Mouse (Mus musculus) large intestine, adult 2 months (tissue): ENCODE measurements around the gene Olfr78. TPM values are rescaled to one million over a fixed set of nuclear protein-coding genes. Genes with fewer than 3 reads are reported as not detected.

Experiments used
- DNase-seq: peaks from one replicate; pipeline ENCODE4 v3.0.0-alpha.2; 2012; ENCODE audit warnings: low read depth, low spot score
- WGBS: fragments of 180-500 bp; shearing (Covaris S2); methylation state at CpG from one replicate; pipeline ENCODE4 v1.1.7; 2018; 5-methylcytosine and 5-hydroxymethylcytosine counted together
- polyA plus RNA-seq: library from polyadenylated mRNA; depleted of rRNA; stranded (reverse); fragments of >200 nt; gene quantifications from 2 replicates; pipeline ENCODE4 v1.2.3, GENCODE M21; 2012; rRNA removed

The Olfr78 gene
- 0.47 and 1.0 TPM in 2 replicates for polyA plus RNA-seq

DNA sequence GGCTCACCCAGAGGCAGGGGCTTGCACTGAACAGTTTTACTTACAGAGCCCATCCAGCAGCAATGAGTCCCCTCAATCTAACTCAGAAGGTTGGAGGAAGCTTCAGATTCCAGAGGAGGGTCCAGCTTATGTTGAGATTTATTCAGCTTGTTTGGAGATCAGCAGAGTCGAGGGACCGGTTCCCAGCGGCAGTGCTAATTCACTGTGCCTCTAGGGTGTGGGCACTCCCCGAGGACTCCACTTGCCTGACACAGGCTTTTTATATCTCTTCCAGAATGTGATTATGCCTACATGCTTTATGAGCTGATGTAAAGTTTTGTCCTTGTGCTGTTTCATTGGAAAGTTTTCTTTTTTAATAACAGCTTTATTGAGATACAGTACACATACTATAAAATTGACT lies at the start of gene Olfr78, which contains the start of gene Olfr560:
Olfr78 (minus strand) TSS at position 206 of the 400 bp plus-strand sequence.
Olfr560 (minus strand) TSS at position 101 of the 400 bp plus-strand sequence.
- 34% methylated on average over 4 of the region's 4 CpGs for whole genome bisulfite sequencing

DNA sequence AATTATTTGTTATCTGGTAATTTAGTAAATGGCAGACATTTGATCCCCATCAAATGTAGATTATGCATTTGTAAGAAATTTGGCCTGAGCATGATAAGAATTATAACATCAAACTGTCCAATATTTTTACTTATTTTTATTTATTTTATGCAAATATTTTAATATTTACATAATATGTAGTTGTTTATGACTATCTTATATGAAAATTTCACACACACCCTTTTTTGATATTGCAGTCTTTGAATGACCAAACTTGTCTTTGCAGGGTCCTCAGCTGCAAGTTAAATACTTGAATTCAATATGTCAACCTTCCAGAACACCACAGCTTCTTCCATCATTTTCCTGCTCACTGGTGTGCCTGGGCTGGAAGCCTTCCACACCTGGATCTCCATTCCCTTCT lies 43.9 kb upstream of the Olfr78 start, which contains the start of gene Olfr564:
Olfr564 (plus strand) TSS at position 301 of the 400 bp plus-strand sequence.
- no peak for DNase-seq

More for the DNA sequence above, at the start of gene Olfr78, which contains the start of gene Olfr560:
- no peak for DNase-seq

DNA sequence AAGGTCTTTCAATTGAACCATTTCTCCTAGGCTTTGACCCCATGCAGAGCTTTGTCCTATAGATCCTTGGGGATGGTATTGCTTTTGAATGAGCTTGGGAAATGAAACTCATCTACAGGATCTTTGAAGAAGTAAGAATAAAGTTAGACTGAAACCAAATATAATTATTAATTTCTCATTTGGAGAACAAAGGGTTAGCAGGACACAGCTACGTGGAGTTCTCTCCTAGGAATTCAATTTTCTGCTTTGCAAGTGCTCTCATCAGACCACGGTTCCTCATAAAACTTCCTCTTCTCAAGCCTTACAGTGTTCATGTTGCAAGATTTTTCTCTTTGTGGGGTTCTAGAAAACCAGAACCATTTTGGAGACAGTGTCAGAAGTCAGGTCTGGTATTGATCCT lies 11.7 kb upstream of the Olfr78 start, which contains the start of gene Olfr561:
Olfr561 (plus strand) TSS at position 301 of the 400 bp plus-strand sequence.
- no peak for DNase-seq
- WGBS = 60% methylated on average over 2 of the region's 2 CpGs

DNA sequence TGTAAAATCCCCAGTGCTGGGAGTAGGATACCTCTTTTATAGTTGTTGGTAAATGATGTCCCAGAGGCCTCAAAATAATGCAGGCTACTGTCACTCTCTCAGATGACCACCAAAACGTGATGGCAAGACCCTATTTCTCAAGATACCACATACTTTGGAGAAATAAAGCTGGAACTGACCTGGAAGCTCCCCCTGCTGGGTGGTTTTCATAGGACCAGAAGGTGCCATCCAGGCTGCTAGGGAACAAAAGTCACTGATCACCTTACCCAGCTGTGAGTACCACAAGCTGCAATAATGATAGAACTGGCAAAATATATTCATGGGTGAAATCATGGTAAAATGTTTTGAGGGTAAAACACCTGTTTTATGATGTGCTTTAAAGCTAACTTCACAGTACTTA lies 7.2 kb downstream of the Olfr78 start:
- no peak for DNase-seq
- 2% methylated on average over 1 of the region's 1 CpGs for WGBS

DNA sequence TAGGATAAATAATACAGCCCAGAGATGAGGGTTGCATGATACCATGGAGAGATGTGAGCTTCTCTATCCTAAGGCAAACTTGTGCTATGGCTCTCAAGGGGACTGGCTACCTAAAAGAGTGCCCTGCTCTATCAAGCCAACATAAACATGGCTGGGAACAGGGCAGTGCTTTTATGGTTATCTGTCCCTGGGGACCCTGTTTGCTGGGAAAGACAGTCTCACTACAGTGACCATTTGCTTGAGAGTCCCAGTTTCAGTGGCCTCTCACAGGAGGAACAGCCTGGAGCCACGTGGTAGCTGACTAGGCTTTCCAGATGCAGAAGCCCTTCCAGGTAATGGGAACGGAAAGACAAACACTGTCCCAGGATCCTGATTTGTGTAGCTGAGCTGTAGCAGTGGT lies 21.6 kb downstream of the Olfr78 start:
- 31% methylated on average over 2 of the region's 2 CpGs for WGBS
- no peak for DNase-seq

DNA sequence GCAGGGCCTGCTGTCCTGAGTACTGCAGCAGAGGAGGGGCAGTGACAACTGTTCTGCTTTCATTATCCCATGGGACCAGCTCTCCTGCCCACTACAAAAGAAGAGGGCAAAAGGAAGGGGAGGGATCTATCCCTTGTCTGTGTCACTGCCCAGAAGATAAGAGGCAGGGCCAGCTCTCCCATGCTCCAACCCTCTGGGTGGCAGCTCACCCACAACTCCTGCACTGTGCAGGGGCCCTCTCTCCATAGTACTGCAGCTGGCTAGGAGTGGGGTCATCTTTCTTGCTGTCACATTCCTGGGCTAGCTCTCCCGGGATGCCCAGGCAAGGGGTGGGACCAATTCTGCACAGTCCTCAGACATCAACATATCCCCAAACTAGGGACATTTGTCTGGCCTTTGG lies 25.5 kb downstream of the Olfr78 start:
- no peak for DNase-seq
- WGBS = 29% methylated on average over 1 of the region's 1 CpGs

DNA sequence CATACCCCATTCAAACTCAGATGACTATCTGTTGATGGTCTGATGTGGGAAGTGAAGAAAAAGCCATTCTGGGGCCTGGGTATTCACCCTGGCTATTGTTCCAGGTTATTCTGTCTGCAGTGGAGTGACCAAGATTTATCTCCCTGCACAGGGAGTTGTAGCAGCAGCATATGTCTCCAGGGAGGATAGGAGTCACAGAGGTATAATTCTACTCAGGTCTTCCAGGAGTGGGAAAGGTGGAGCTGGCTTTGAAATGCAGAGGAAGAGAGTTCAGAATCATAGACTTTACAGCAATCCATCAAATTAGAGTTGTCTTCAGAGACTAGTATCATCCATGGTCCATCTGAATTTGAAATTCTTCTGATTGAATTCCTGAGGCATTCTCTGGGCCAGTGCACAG lies 31.9 kb downstream of the Olfr78 start, which contains the start of gene Olfr559:
Olfr559 (minus strand) TSS at position 101 of the 400 bp plus-strand sequence.
- DNase-seq = no peak

DNA sequence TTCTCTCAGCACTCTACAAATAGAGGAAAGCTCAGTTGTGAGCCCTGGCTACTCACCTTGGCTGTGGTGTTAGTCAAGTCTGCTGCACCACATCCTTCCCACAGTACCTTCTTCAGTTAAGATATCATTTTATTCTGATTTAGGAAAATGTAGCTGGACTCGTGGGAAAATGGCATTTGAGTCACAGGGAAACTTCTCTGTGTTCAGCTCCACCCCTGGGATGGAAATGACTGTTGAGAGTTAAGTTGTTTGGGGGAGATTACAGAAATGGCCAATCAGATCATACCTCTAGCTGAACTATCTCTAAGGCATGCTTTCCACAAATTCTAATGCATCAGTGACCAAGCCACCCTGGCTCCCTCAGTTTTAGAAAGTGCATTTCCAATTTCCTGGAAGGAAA lies 40.3 kb downstream of the Olfr78 start, which contains the start of gene Olfr33:
Olfr33 (minus strand) TSS at position 101 of the 400 bp plus-strand sequence.
- no peak for DNase-seq
- WGBS = 23% methylated on average over 1 of the region's 1 CpGs

DNA sequence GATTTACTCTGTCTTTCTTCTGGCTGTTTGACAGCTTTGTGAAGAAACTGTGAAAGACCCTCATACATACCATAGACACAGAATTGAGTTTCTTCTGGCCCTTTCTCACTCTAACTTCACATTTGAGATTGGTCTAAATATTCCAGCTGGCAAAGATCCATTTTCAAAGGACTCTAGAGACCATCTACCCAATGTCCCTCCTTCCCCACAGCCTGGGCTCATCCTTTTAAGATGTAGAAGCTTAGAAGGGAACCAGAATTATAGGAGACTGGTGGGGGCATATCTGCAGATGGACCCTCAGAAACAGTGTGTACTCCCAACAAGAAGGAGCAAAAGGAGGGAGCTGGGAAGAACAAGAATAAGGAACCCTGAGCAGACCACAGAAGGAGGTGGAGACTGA lies 57.4 kb downstream of the Olfr78 start, which contains the start of gene Olfr558:
Olfr558 (plus strand) TSS at position 301 of the 400 bp plus-strand sequence.
- no peak for DNase-seq

DNA sequence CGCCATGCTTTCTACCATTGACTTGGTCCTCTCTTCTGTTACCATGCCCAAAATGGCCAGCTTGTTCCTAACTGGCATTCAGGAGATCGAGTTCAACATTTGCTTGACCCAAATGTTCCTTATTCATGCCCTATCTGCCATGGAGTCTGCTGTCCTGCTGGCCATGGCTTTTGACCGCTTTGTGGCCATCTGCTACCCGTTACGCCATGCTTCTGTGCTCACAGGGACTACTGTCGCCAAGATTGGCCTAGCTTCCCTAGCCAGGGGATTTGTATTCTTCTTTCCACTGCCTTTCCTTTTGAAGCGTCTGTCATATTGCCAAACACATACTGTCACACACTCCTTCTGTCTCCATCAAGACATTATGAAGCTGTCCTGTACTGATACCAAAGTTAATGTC lies 60.8 kb downstream of the Olfr78 start:
- DNase-seq = no peak
- WGBS = 87% methylated on average over 7 of the region's 7 CpGs

DNA sequence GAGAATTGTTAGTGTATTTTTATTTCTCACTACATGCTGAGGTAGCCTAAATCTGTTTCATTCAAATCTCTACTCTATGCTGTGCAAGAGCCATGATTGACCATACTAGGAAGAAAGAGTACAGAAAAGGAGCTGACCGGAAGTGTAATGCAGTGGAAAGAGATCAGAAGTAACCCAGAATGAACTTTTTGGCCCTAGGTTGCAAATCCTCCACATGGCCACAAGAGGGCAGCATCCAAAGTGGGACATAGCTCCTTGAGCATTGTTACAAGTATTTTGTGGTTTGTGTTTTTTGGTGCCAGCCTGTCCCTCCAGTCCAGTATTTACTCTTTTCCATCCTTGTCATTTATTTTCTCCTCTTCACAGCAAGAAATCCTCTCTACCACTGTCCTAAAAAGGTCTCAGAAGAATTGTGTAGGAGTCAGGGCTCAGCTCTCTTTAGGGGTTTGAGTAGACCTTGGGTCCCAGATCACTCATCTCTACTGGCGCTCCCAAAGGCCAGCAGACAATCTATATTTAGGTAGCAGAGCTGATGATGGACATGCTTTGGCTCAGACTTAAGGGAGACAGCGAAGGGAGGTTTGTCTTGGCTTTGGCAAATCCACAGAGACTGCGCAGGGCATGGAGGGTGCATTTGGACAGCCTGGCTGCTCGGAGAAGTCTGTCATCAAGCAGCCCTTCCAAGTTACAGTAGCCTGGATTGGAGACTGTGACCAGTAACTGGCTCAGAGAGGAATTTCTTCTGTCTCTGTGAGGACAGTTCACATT lies 63.7 kb downstream of the Olfr78 start, which contains the start of gene Olfr557:
Olfr557 (plus strand) TSS at position 553 of the 768 bp plus-strand sequence.
- 74% methylated on average over 5 of the region's 5 CpGs for WGBS
- DNase-seq = no peak

Other genes with a start within 250 kb of the Olfr78 start
- gene Olfr547, start 224.7 kb downstream of the Olfr78 start, polyA plus RNA-seq = not detected in 2 replicates
- gene Olfr548-ps1, start 218.6 kb downstream of the Olfr78 start, polyA plus RNA-seq = not detected in 2 replicates
- not detected in 2 replicates for gene Olfr549, start 209.6 kb downstream of the Olfr78 start, polyA plus RNA-seq
- 4.9 and 6.2 TPM in 2 replicates for gene Trim21, start 194.0 kb downstream of the Olfr78 start, polyA plus RNA-seq
- gene Olfr550, start 188.0 kb downstream of the Olfr78 start, polyA plus RNA-seq = not detected in 2 replicates
- not detected in 2 replicates for gene Olfr551, start 167.6 kb downstream of the Olfr78 start, polyA plus RNA-seq
- not detected in 2 replicates for gene Olfr552, start 161.7 kb downstream of the Olfr78 start, polyA plus RNA-seq
- not detected in 2 replicates for gene Olfr553, start 141.3 kb downstream of the Olfr78 start, polyA plus RNA-seq
- not detected in 2 replicates for gene Olfr554, start 121.0 kb downstream of the Olfr78 start, polyA plus RNA-seq
- gene Olfr555, start 100.6 kb downstream of the Olfr78 start, polyA plus RNA-seq = not detected in 2 replicates
- gene Olfr556, start 94.6 kb downstream of the Olfr78 start, polyA plus RNA-seq = not detected in 2 replicates
- 6.7 and 9.2 TPM in 2 replicates for gene Trim68, start 72.1 kb downstream of the Olfr78 start, polyA plus RNA-seq
- not detected in 2 replicates for gene Olfr557, start 63.6 kb downstream of the Olfr78 start, polyA plus RNA-seq
- gene Olfr558, start 57.3 kb downstream of the Olfr78 start, polyA plus RNA-seq = 0.45 and 0.62 TPM in 2 replicates
- not detected in 2 replicates for gene Olfr33, start 40.4 kb downstream of the Olfr78 start, polyA plus RNA-seq
- gene Olfr559, start 32.0 kb downstream of the Olfr78 start, polyA plus RNA-seq = not detected in 2 replicates
- not detected in 2 replicates for gene Olfr560, start 105 bp downstream of the Olfr78 start, polyA plus RNA-seq
- not detected in 2 replicates for gene Olfr561, start 11.8 kb upstream of the Olfr78 start, polyA plus RNA-seq
- not detected in 2 replicates for gene Olfr564, start 44.0 kb upstream of the Olfr78 start, polyA plus RNA-seq
- not detected in 2 replicates for gene Olfr566, start 99.3 kb upstream of the Olfr78 start, polyA plus RNA-seq
- gene Olfr568, start 117.7 kb upstream of the Olfr78 start, polyA plus RNA-seq = not detected in 2 replicates
- gene Olfr569, start 131.4 kb upstream of the Olfr78 start, polyA plus RNA-seq = not detected in 2 replicates
- not detected in 2 replicates for gene Olfr570, start 135.1 kb upstream of the Olfr78 start, polyA plus RNA-seq
- gene Olfr571, start 158.1 kb upstream of the Olfr78 start, polyA plus RNA-seq = not detected in 2 replicates
- not detected in 2 replicates for gene Olfr572, start 164.9 kb upstream of the Olfr78 start, polyA plus RNA-seq
- not detected in 2 replicates for gene Olfr573-ps1, start 183.1 kb upstream of the Olfr78 start, polyA plus RNA-seq
- gene Olfr574, start 189.0 kb upstream of the Olfr78 start, polyA plus RNA-seq = not detected in 2 replicates
- not detected in 2 replicates for gene Olfr575, start 199.3 kb upstream of the Olfr78 start, polyA plus RNA-seq
- gene Olfr576, start 203.2 kb upstream of the Olfr78 start, polyA plus RNA-seq = not detected in 2 replicates
- not detected in 2 replicates for gene Olfr577, start 216.5 kb upstream of the Olfr78 start, polyA plus RNA-seq
- gene Olfr578, start 229.9 kb upstream of the Olfr78 start, polyA plus RNA-seq = not detected in 2 replicates